Mouse (Mus musculus) liver, embryonic 12.5 days (tissue): Measurements from ENCODE around the gene Aif1l. TPM values are rescaled to one million over a fixed set of nuclear protein-coding genes. Genes with fewer than 3 reads are reported as not detected.

Experiments
- polyA plus RNA-seq: library from polyadenylated mRNA; unstranded; fragments of >200 nt; fragmentation: Nextera tagmentation; extraction: Ambion mirVana; gene quantifications from 2 replicates; pipeline ENCODE4 v1.2.1, GENCODE M21; 2016

Gene Aif1l
- polyA plus RNA-seq, 1 experiment from 2014 or later, result 5.2 TPM

Other genes starting within 250 kb of the Aif1l start
- gene Qrfp, start 139.6 kb upstream of the Aif1l start, polyA plus RNA-seq, result 0.04 and 0.06 TPM in 2 replicates
- not detected in 2 replicates for gene Fibcd1, start 104.1 kb upstream of the Aif1l start, polyA plus RNA-seq
- 0.11 and 0.18 TPM in 2 replicates for gene Lamc3, start 62.8 kb upstream of the Aif1l start, polyA plus RNA-seq
- gene Nup214, start 24.3 kb downstream of the Aif1l start, polyA plus RNA-seq, result 67.8 and 70.7 TPM in 2 replicates
- 22.4 and 22.6 TPM in 2 replicates for gene Fam78a, start 134.7 kb downstream of the Aif1l start, polyA plus RNA-seq
- gene Plpp7, start 145.4 kb downstream of the Aif1l start, polyA plus RNA-seq, result 3.0 and 3.4 TPM in 2 replicates
- gene Prrc2b, start 200.9 kb downstream of the Aif1l start, polyA plus RNA-seq, result 20.8 and 23.6 TPM in 2 replicates